Mouse (Mus musculus): ENCODE data around the gene Wdpcp. TPM values are rescaled to one million over a fixed set of nuclear protein-coding genes. Genes with fewer than 3 reads are reported as not detected.

The Wdpcp gene
- polyA plus RNA-seq, 1 experiment, result not detected

DNA sequence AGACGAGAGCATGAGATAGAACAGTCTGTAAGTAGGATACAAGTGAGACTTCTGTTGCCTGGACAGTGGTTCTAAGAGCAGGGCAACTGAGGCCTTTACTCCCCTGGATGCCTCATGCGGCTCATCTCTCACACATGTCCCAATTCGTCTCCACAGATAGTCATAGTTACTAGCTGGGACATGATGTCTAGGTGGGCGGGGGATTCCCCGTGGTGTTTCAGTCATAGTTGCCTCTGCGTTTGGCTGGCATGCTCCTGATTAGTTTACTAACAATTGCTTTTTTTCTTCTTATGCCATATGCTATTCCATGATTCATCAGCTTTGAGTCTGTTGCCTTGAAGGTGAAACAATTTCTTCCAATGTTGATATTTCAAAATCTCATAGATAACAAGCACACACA is 116.4 kb downstream of the Wdpcp start:
- Histone ChIP-seq H3K4me1 (ENCODE audit: control insufficient read depth, insufficient read depth, low read length) (no peaks in the 10 kb centered on the region), H3K27ac (ENCODE audit: insufficient read depth, low read depth, low read length) (no peak overlapping the region), H3K4me3 (ENCODE audit: insufficient read depth, low read depth, low read length) (no peak overlapping the region)
- 84% methylated on average over 6 of the region's 6 CpGs for WGBS
- TF ChIP-seq POLR2A (IDR thresholded peaks at IDR 0.05; ENCODE audit: insufficient read depth, low read depth, low read length) (no peak), CTCF (IDR thresholded peaks at IDR 0.05; ENCODE audit: insufficient read depth, low read depth, low read length) (no peak)

DNA sequence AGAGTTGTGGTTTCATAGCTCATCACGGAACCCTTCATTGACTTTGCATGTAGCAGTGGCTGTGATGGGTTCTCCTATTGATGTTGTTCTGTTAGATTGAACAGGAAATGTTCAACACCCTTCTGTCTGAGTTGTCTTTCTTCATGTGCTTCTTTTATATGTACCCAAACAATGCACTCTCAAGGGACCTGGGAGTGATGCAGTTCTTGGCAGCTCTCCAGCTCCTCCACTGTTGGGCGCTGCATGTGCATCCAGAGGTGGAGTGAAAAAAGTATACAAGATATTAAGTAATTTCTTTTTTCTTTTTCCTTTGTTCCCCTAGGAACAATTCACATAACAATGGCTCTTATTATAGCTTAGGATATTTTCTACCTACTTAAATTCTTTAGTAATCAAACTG is 118.7 kb downstream of the Wdpcp start:
- TF ChIP-seq POLR2A (IDR thresholded peaks at IDR 0.05; ENCODE audit: insufficient read depth, low read depth, low read length) (no peak), CTCF (IDR thresholded peaks at IDR 0.05; ENCODE audit: insufficient read depth, low read depth, low read length) (no peak)
- Histone ChIP-seq H3K4me1 (ENCODE audit: control insufficient read depth, insufficient read depth, low read length) (no peaks in the 10 kb centered on the region), H3K27ac (ENCODE audit: insufficient read depth, low read depth, low read length) (no peak overlapping the region), H3K4me3 (ENCODE audit: insufficient read depth, low read depth, low read length) (no peak overlapping the region)
- WGBS, result 73% methylated on average over 2 of the region's 2 CpGs

DNA sequence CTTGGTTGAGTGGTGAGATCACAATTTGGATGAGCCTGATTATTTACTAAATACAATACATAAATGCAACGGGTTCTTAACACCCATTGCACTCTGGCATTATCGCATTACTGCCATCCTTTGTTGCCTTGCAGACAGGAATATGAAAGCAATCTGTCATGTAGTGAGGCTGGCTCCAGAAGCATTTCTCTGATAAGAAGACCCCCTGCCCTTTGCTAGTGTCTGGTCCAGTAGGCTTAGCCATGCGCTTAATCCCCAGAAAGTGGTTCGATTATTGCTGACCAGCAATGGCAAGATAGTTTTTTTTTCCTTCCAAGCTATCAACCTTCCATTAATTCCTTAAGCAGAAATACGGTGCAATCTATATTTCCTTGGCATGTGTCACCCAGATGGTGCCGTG is 122.1 kb downstream of the Wdpcp start:
- no peak for TF ChIP-seq CTCF (IDR thresholded peaks at IDR 0.05; ENCODE audit: insufficient read depth, low read depth, low read length)
- no peak for TF ChIP-seq POLR2A (IDR thresholded peaks at IDR 0.05; ENCODE audit: insufficient read depth, low read depth, low read length)
- Histone ChIP-seq H3K4me3 (ENCODE audit: insufficient read depth, low read depth, low read length) (no peak overlapping the region), H3K4me1 (ENCODE audit: control insufficient read depth, insufficient read depth, low read length) (no peaks in the 10 kb centered on the region), H3K27ac (ENCODE audit: insufficient read depth, low read depth, low read length) (no peak overlapping the region)
- WGBS, result 87% methylated on average over 6 of the region's 6 CpGs

DNA sequence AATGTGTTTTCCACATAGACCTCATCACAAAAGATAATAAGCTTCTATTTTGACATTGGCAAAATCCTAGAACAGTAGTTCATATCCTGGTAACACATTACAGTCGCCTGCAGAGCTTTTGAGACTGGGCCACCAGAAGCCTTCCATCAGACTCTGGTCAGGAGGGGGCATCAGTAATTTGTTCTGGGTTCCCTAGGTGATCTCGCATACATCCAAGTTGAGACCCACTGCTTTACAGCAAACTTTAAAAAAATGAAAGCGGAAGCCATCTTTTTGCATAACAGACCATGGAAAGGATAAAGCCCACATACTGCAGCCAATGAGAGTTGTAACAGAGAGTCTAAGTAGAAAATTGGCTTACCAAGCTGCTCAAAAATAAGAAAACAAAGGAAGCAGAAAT is 125.6 kb downstream of the Wdpcp start:
- 87% methylated on average over 3 of the region's 3 CpGs for WGBS
- H3K4me3 ChIP-seq (ENCODE audit: insufficient read depth, low read depth, low read length), result no peak overlapping the region
- no peaks in the 10 kb centered on the region for H3K4me1 ChIP-seq (ENCODE audit: control insufficient read depth, insufficient read depth, low read length)
- no peak overlapping the region for H3K27ac ChIP-seq (ENCODE audit: insufficient read depth, low read depth, low read length)
- no peak for TF ChIP-seq POLR2A (IDR thresholded peaks at IDR 0.05; ENCODE audit: insufficient read depth, low read depth, low read length)
- TF ChIP-seq CTCF (IDR thresholded peaks at IDR 0.05; ENCODE audit: insufficient read depth, low read depth, low read length), result no peak

DNA sequence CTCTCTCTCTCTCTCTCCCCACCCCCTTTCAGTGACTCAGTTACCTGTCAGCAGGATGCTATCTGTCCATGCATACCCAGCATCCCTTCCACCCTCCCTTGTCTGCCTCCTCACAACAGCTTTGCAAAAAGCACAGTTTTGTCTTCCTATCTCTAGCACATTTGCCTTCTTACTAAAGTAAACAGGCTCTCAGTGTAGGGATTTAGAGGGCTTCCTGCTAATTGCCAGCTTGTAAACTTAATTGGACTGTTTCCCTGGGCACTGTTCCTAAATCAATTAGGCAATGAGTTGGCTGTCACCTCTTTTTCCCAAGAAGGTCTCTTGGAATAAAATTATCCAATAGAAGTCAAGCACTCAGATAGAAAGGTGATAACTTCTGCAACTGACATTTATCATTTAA is 141.5 kb downstream of the Wdpcp start:
- TF ChIP-seq POLR2A (IDR thresholded peaks at IDR 0.05; ENCODE audit: insufficient read depth, low read depth, low read length) (no peak), CTCF (IDR thresholded peaks at IDR 0.05; ENCODE audit: insufficient read depth, low read depth, low read length) (no peak)
- no peaks in the 10 kb centered on the region for H3K4me1 ChIP-seq (ENCODE audit: control insufficient read depth, insufficient read depth, low read length)
- H3K27ac ChIP-seq (ENCODE audit: insufficient read depth, low read depth, low read length), result no peak overlapping the region

DNA sequence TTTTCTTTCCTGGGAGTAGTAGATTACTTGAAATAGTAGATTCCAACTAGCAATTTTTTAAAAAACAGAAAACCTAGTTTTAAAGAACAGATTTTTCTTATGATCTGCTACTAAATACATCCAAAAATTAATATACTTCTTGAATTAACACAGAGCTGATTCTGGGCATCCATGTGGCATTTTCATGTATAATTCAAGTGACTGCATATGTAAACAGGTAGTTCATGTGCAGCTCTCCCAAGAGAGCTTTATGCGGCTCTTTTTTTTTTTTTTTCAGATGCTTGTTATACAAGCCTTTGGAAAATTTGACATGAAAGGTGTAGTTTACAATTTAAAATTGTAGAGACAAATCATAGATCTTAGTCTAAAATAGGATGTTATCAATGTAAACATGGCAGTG is 142.0 kb downstream of the Wdpcp start:
- no peak overlapping the region for H3K4me3 ChIP-seq (ENCODE audit: insufficient read depth, low read depth, low read length)
- H3K4me1 ChIP-seq (ENCODE audit: control insufficient read depth, insufficient read depth, low read length), result no peaks in the 10 kb centered on the region
- no peak for TF ChIP-seq CTCF (IDR thresholded peaks at IDR 0.05; ENCODE audit: insufficient read depth, low read depth, low read length)
- TF ChIP-seq POLR2A (IDR thresholded peaks at IDR 0.05; ENCODE audit: insufficient read depth, low read depth, low read length), result no peak
- no peak overlapping the region for H3K27ac ChIP-seq (ENCODE audit: insufficient read depth, low read depth, low read length)
- WGBS, result 94% methylated on average over 1 of the region's 1 CpGs

More for the DNA sequence above, 141.5 kb downstream of the Wdpcp start:
- no peak overlapping the region for H3K4me3 ChIP-seq (ENCODE audit: insufficient read depth, low read depth, low read length)

DNA sequence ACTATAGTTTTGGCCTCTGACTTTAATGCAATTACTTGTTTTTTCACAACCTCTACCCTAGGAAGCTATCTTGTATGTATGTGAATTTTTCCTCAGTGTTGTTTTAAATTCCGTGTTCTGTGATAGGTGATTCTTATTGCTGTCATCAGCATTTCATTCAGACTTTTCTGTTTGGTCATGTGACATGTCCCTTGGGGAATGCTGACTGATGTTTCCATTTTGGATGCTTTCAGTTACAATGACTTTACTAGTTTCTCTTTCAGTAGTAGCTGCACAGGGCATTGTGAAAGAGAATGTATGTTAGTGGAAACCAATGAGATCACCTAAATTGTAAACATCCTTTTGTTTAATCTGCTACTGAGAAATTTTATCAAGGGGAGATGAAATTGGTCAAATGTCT is 154.3 kb downstream of the Wdpcp start:
- WGBS, result 82% methylated on average over 1 of the region's 1 CpGs
- H3K27ac ChIP-seq (ENCODE audit: insufficient read depth, low read depth, low read length), result no peak overlapping the region
- no peak overlapping the region for H3K4me3 ChIP-seq (ENCODE audit: insufficient read depth, low read depth, low read length)
- no peaks in the 10 kb centered on the region for H3K4me1 ChIP-seq (ENCODE audit: control insufficient read depth, insufficient read depth, low read length)
- no peak for TF ChIP-seq CTCF (IDR thresholded peaks at IDR 0.05; ENCODE audit: insufficient read depth, low read depth, low read length)
- no peak for TF ChIP-seq POLR2A (IDR thresholded peaks at IDR 0.05; ENCODE audit: insufficient read depth, low read depth, low read length)

DNA sequence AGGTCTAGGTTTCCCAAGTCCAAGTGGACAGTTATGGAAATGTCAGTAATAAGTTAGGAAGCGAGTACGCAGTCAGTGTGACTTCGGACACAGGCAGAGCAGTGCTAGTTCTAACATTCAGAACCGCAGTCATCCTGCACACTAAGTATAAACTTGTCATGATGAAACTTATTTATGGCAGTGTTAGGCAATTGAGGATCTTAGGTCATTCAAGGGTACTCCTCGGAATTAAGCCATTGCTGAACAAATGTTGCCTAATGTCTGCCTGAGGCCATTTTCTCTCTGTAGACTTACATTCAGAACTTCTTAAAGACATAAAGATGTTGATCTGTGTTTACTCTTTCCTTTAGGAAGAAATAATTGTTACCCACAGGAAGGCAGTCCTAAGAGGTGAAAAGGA is 157.0 kb downstream of the Wdpcp start:
- no peaks in the 10 kb centered on the region for H3K4me1 ChIP-seq (ENCODE audit: control insufficient read depth, insufficient read depth, low read length)
- H3K27ac ChIP-seq (ENCODE audit: insufficient read depth, low read depth, low read length), result no peak overlapping the region
- WGBS, result 96% methylated on average over 5 of the region's 5 CpGs
- no peak overlapping the region for H3K4me3 ChIP-seq (ENCODE audit: insufficient read depth, low read depth, low read length)
- TF ChIP-seq POLR2A (IDR thresholded peaks at IDR 0.05; ENCODE audit: insufficient read depth, low read depth, low read length) (no peak), CTCF (IDR thresholded peaks at IDR 0.05; ENCODE audit: insufficient read depth, low read depth, low read length) (no peak)

DNA sequence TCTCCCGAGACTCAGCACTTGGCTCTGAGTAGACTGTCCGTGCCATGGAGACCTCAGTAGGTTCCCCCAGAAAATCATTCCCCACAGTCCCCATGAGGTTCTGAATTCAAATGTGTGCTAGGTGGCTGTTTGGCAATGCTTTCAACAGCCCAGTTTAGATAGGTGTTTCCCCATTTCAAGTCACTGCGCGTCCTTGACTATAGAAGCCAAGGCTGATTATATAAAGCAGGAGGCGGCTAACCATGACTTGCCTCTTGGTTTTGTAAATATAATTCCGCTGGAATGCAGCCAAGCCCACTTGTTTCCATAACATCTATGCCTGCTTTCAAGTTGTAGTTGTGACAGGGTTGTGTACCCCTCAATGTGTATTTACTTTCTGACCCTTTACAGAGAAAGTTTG is 157.9 kb downstream of the Wdpcp start:
- no peak for TF ChIP-seq CTCF (IDR thresholded peaks at IDR 0.05; ENCODE audit: insufficient read depth, low read depth, low read length)
- TF ChIP-seq POLR2A (IDR thresholded peaks at IDR 0.05; ENCODE audit: insufficient read depth, low read depth, low read length), result no peak
- Histone ChIP-seq H3K4me3 (ENCODE audit: insufficient read depth, low read depth, low read length) (no peak overlapping the region), H3K4me1 (ENCODE audit: control insufficient read depth, insufficient read depth, low read length) (no peaks in the 10 kb centered on the region), H3K27ac (ENCODE audit: insufficient read depth, low read depth, low read length) (no peak overlapping the region)
- 89% methylated on average over 6 of the region's 6 CpGs for WGBS

DNA sequence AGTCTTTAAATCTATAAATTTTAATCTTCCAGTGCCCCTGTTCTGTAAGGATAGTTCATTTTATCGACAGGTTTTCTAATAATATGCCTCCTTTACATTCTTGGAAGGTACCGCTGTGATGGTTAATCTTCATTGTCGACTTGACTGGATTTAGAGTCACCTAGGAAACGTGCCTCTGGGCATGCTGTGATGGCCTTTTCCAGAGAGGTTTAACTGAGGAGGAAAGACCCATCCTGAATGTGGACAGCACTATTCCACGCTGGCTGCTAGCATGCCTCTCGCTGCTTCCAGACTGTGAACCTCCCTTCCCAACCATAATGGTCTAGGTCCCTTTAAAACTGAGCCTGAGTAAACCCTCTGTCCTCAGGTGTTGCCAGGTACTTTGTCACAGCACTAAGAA is 163.2 kb downstream of the Wdpcp start:
- WGBS, result 55% methylated on average over 6 of the region's 6 CpGs
- TF ChIP-seq CTCF (IDR thresholded peaks at IDR 0.05; ENCODE audit: insufficient read depth, low read depth, low read length), result no peak
- TF ChIP-seq POLR2A (IDR thresholded peaks at IDR 0.05; ENCODE audit: insufficient read depth, low read depth, low read length), result no peak
- H3K4me1 ChIP-seq (ENCODE audit: control insufficient read depth, insufficient read depth, low read length), result no peaks in the 10 kb centered on the region
- no peak overlapping the region for H3K4me3 ChIP-seq (ENCODE audit: insufficient read depth, low read depth, low read length)
- no peak overlapping the region for H3K27ac ChIP-seq (ENCODE audit: insufficient read depth, low read depth, low read length)

Measured in olfactory bulb, adult 2 months (tissue).